Mouse (Mus musculus) G1E (cell line): ENCODE measurements around the gene Acad9. TPM values are rescaled to one million over a fixed set of nuclear protein-coding genes. Genes with fewer than 3 reads are reported as not detected.
"Not testable (repeated sequence)": the region's sequence is repeated elsewhere in the genome, so short reads cannot be mapped to it uniquely, and the experiment has no call there.

Experiments
- ATAC-seq: 2 replicates; pipeline ENCODE4 v1.8.0; 2016; ENCODE audit warnings: mild to moderate bottlenecking; ENCODE audit not compliant: insufficient number of reproducible peaks, poor library complexity, low FRiP score, severe bottlenecking; ENCODE audit errors: extremely low read depth
- DNase-seq: peaks from one replicate; pipeline ENCODE4 v3.0.0; 2012; ENCODE audit warnings: low spot score
- H3K27me3 ChIP-seq: 2 replicates; pipeline ENCODE4 v1.6.1; 2012; ENCODE audit warnings: mild to moderate bottlenecking, low read length, inconsistent platforms; ENCODE audit not compliant: insufficient read depth
- H3K36me3 ChIP-seq: replicated peaks from 2 replicates; pipeline ENCODE3; 2012; ENCODE audit warnings: mild to moderate bottlenecking, inconsistent platforms
- H3K4me1 ChIP-seq: 2 replicates; pipeline ENCODE4 v1.6.1; 2012; ENCODE audit warnings: low read depth, low read length, inconsistent platforms, mixed read lengths; ENCODE audit not compliant: insufficient read depth
- H3K4me3 ChIP-seq: 2 replicates; pipeline ENCODE4 v1.5.1; 2012; ENCODE audit warnings: low read depth, mild to moderate bottlenecking, inconsistent platforms, low read length, moderate library complexity, mixed read lengths
- H3K9me3 ChIP-seq: replicated peaks from 2 replicates; pipeline ENCODE4 v1.6.1; 2012; ENCODE audit warnings: inconsistent platforms
- CTCF ChIP-seq: IDR thresholded peaks from 2 replicates; pipeline ENCODE4 v1.5.1; 2012; ENCODE audit warnings: low read depth, low read length, inconsistent platforms, mixed read lengths
- GATA1 ChIP-seq: IDR thresholded peaks from 2 replicates; pipeline ENCODE4 v1.6.1; 2012; ENCODE audit warnings: borderline replicate concordance, low read length, inconsistent platforms, mixed read lengths
- GATA2 ChIP-seq: IDR thresholded peaks from 2 replicates; pipeline ENCODE4 v1.6.1; 2012; ENCODE audit warnings: low read depth, low read length, inconsistent platforms, borderline replicate concordance
- POLR2AphosphoS5 ChIP-seq: IDR thresholded peaks from 2 replicates; pipeline ENCODE4 v1.6.1; 2012; ENCODE audit warnings: low read depth, low read length, inconsistent platforms; ENCODE audit not compliant: insufficient replicate concordance
- TAL1 ChIP-seq: conservative IDR thresholded peaks from 2 replicates; pipeline ENCODE4 v1.6.1; 2012; ENCODE audit warnings: low read depth, low read length, inconsistent platforms, mixed read lengths
- polyA plus RNA-seq: library from polyadenylated mRNA; stranded (reverse); fragments of >175 nt; gene quantifications from 2 replicates; pipeline ENCODE4 v1.2.3, GENCODE M21; 2012
- total RNA-seq, 2 experiments: library from RNA; stranded (forward) in 1 of 2; stranded (reverse) in 1 of 2; fragments of 200-1000 nt in 1 of 2; fragments of >200 nt in 1 of 2; fragmentation: Nextera tagmentation in 1 of 2; gene quantifications; 2 replicates each; pipeline ENCODE4 v1.2.3; 2014 to 2017

The Acad9 gene
- total and polyA plus RNA-seq, 3 experiments, result 21.1 to 29.6 (median 29.4) TPM

DNA sequence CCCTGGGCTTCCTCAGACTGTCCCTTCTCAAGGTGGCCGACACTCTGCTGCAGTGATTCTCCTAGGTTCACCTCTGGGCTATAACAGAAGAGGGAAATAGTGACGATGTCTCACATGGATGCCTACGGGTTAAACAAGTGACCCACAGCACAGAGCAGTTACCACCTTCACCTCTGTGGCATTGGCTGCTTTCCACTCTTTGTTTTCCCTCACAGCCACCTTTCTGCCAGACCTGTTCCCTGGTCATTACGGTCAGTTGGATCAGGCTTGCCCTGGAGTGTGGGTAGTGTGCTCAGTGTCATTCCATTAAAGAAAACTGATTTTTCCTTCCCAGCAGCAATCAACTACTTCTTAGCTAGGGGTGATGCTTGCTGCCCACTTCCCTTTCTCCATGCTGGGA is 17.1 kb downstream of the Acad9 start:
- no peak for ATAC-seq
- TF ChIP-seq GATA2, result no peak
- TF ChIP-seq TAL1, result no peak
- TF ChIP-seq GATA1, result no peak
- TF ChIP-seq CTCF, result no peak
- TF ChIP-seq POLR2AphosphoS5, result no peak

DNA sequence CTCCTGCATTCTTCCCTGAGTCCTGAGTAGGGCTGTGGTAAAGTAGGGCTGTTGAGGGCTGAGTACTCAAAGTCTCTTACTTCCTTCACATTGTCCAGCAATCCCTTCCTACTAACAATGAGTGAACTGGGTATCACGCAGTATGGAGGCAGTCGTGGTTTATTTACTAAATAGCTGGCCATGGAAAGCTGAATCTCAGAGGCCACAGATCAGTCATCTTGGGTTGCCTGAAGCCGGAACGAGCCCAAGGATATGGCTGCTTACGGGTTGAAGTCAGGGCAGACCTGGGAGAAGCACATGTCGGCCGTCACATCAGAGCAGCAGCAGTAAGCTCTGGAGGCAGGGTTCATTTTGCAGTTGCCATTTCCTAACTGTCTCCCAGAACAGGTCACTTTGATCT is 17.6 kb downstream of the Acad9 start:
- DNase-seq, result no peak
- TF ChIP-seq GATA1 (no peak), CTCF (no peak), TAL1 (no peak), POLR2AphosphoS5 (no peak), GATA2 (no peak)
- no peak overlapping the region for H3K4me3 ChIP-seq
- no peak for ATAC-seq
- H3K9me3 ChIP-seq, result no peaks in the 10 kb centered on the region
- no peaks in the 10 kb centered on the region for H3K4me1 ChIP-seq
- no peaks in the 10 kb centered on the region for H3K27me3 ChIP-seq
- peaks cover 96% of the 10 kb centered on the region for H3K36me3 ChIP-seq

More for the DNA sequence above, 17.1 kb downstream of the Acad9 start:
- no peaks in the 10 kb centered on the region for H3K27me3 ChIP-seq
- H3K4me3 ChIP-seq, result no peak overlapping the region
- H3K36me3 ChIP-seq, result peaks cover 96% of the 10 kb centered on the region
- no peaks in the 10 kb centered on the region for H3K9me3 ChIP-seq
- no peaks in the 10 kb centered on the region for H3K4me1 ChIP-seq
- no peak for DNase-seq

DNA sequence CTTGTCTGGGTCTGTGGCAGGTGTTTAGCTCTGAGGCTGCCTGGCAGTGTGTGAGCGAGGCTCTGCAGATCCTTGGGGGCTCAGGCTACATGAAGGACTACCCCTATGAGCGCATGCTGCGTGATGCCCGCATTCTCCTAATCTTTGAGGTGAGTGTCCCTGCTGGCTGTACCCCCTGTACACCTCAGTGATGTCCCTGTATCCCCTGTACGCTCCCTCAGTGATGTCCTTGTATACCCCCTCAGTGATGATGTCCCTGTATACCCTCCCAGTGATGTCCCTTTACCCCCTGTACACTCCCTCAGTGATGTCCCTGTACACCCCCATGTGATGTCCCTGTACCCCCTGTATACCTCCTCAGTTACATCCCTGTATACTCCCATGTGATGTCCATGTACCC is 19.6 kb downstream of the Acad9 start:
- Histone ChIP-seq H3K4me1 (no peaks in the 10 kb centered on the region), H3K27me3 (no peaks in the 10 kb centered on the region)

DNA sequence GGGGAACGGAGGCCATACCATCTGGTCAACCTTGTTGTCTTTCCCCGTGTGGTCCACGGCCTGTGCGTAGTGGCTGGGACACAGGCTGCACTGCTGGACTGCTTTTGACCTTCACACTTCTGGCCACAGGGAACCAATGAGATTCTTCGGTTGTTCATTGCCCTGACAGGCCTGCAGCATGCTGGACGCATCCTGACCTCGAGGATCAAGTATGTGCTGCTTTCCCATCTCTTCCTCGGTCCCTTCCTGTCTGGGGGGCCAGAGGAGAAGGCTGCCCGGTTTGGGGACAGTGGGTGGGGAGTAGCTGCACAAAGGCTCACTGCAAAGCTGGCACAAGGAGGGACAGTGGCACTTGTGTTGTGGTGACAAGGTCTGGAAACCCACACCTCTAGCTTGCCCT is 21.8 kb downstream of the Acad9 start:
- no peaks in the 10 kb centered on the region for H3K4me1 ChIP-seq
- H3K27me3 ChIP-seq, result no peaks in the 10 kb centered on the region
- H3K4me3 ChIP-seq, result no peak overlapping the region
- H3K36me3 ChIP-seq, result peaks cover 86% of the 10 kb centered on the region
- DNase-seq, result no peak
- no peak for TF ChIP-seq TAL1
- TF ChIP-seq GATA2, result no peak
- no peak for TF ChIP-seq CTCF
- no peak for TF ChIP-seq POLR2AphosphoS5
- TF ChIP-seq GATA1, result no peak
- no peaks in the 10 kb centered on the region for H3K9me3 ChIP-seq
- ATAC-seq, result no peak

More for the DNA sequence above, 19.6 kb downstream of the Acad9 start:
- ATAC-seq (no peak), DNase-seq (no peak)
- H3K4me3 ChIP-seq, result no peak overlapping the region
- TF ChIP-seq GATA2 (no peak), GATA1 (no peak), TAL1 (no peak), CTCF (no peak), POLR2AphosphoS5 (no peak)
- H3K36me3 ChIP-seq, result peaks cover 96% of the 10 kb centered on the region
- H3K9me3 ChIP-seq, result no peaks in the 10 kb centered on the region

DNA sequence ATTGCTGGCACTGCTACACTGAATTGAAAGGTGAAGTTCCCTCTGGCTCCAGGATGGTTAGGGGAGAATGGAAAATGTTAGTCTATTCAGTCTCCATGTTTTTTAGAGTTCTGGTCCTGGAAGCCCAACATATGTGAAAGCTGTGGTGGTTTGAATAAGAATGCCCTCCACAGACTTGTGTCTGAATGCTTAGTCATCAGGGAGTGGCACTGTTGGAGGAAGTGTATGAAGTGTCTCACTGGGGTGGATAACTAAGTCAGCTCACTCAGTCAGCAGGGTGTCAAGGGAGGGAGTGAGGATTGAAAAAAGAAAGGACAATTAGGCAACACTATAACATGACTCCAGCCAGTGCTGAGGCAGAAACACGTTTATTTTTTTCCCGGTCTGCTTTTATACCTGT is 29.6 kb downstream of the Acad9 start:
- Histone ChIP-seq H3K4me1 (peaks cover 4% of the 10 kb centered on the region; the same call in 1 of the 2 replicates), H3K4me3 (no peak overlapping the region), H3K36me3 (peaks cover 18% of the 10 kb centered on the region), H3K27me3 (no peaks in the 10 kb centered on the region), H3K9me3 (no peaks in the 10 kb centered on the region)
- ATAC-seq (peak; percentile 60; the same call in 1 of the 2 replicates), DNase-seq (no peak)
- TF ChIP-seq POLR2AphosphoS5, result no peak
- no peak for TF ChIP-seq GATA2
- TF ChIP-seq GATA1, result no peak
- TF ChIP-seq CTCF, result no peak
- no peak for TF ChIP-seq TAL1

DNA sequence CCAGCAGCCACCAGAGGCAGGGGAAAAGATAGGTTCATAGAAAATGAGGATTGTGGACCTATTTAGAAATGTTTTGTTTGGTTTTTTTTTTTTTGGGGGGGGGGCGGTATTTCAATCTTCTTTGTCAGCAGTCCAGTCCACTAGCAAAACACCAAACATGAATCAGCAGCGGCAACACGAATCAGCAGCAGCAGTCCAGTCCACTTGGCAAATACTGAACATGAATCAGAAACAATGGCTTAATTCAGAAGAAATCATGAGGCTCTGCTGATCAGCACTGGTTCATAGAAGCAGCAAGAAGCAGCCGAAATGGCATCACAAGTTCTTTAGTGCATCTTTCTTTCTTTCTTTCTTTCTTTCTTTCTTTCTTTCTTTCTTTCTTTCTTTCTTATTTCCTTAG is 50.3 kb downstream of the Acad9 start:
- H3K36me3 ChIP-seq, result no peaks in the 10 kb centered on the region
- no peak for ATAC-seq
- TF ChIP-seq POLR2AphosphoS5, result no peak
- TF ChIP-seq CTCF, result no peak
- no peak for TF ChIP-seq GATA2
- no peak for TF ChIP-seq TAL1
- TF ChIP-seq GATA1, result no peak

DNA sequence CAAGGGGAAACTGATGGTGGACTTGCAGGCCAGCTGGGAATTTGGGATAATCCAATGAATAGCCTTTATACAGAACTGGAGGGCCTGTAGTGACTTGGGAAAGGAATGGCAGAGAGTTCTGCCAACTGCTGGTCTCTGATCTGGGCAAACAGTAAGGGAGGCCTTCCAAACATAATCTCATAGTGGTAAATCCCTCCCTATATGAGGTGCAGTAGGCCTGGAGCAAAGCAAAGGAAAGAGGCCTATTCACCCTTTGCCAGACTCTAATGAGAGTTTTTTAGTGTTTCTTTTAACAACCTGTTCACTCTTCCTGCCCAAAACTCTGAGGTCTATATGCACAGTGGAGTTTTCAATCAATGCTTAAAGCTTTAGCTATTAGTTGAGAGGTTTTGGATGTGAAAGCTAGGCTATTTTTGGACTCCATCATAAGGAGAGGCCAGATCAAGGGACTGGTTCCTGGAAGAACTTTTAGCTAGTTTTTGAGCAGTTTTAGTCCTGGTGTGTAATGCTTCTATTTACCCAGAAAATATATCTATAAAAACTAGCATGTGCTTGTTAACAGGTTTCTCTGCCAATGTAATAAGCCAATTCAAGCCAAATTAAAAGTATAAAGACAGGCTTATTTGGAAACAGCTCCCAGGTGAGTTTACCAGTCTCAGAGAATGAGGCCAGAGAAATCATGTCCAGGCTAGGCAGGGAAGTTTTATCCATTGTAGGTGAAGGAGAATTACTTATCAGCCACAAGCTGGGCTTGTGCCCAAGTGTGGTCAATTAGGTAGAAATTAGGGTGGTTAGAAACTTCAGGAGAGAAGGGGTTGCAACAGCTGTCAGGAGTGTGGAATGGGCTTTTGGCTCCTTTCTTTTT is 54.1 kb downstream of the Acad9 start:
- TF ChIP-seq TAL1 (no peak), CTCF (no peak), GATA2 (no peak), GATA1 (no peak), POLR2AphosphoS5 (no peak)
- no peak overlapping the region for H3K4me3 ChIP-seq
- H3K9me3 ChIP-seq, result peaks cover 7% of the 10 kb centered on the region
- ATAC-seq (no peak), DNase-seq (no peak)
- H3K4me1 ChIP-seq, result no peaks in the 10 kb centered on the region
- no peaks in the 10 kb centered on the region for H3K36me3 ChIP-seq
- no peaks in the 10 kb centered on the region for H3K27me3 ChIP-seq

More for the DNA sequence above, 50.3 kb downstream of the Acad9 start:
- DNase-seq, result no peak
- H3K9me3 ChIP-seq, result no peaks in the 10 kb centered on the region
- no peak overlapping the region for H3K4me3 ChIP-seq
- H3K27me3 ChIP-seq, result no peaks in the 10 kb centered on the region
- no peaks in the 10 kb centered on the region for H3K4me1 ChIP-seq

DNA sequence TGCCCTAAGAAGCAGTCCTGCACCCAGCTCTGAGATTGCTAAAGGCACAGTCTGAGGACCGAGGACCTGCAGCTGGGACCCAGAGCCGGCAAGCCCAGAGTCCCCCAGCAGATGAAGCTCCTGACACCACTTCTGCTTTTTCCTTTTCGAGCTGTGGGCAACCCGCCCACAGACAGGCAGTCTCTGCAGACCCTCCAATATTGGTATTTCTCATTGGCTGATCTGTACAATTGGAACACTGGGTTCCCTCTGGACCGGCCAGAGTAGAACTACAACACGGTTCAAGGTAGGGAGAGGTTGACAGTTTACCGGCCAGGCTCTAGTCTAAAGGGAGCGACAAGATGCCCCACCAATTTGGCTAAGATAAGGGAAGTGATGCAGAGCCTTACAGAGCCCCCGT is 60.4 kb downstream of the Acad9 start:
- ATAC-seq, DNase-seq, H3K9me3 ChIP-seq, H3K4me3 ChIP-seq, H3K36me3 ChIP-seq, H3K27me3 ChIP-seq, H3K4me1 ChIP-seq: not testable (repeated sequence)
